Mouse (Mus musculus) E14TG2a.4 (cell line): ENCODE results near the gene Olfr967.
A peak's percentile ranks its signal among the peaks of the same experiment; 100 is the strongest.
"Not testable (repeated sequence)": the region's sequence is repeated elsewhere in the genome, so short reads cannot be mapped to it uniquely, and the experiment has no call there.

Experiments
- H3K27me3 ChIP-seq: 2 replicates; pipeline ENCODE4 v1.6.1; 2014; ENCODE audit warnings: low read length, control low read depth; ENCODE audit not compliant: insufficient read depth
- H3K36me3 ChIP-seq: 2 replicates; pipeline ENCODE4 v1.6.1; 2014; ENCODE audit warnings: low read length, control low read depth; ENCODE audit not compliant: insufficient read depth
- H3K4me1 ChIP-seq: replicated peaks from 2 replicates; pipeline ENCODE4 v1.6.1; 2014; ENCODE audit warnings: low read depth, low read length, control low read depth
- H3K4me3 ChIP-seq: replicated peaks from 2 replicates; pipeline ENCODE4 v1.5.1; 2014; ENCODE audit warnings: mild to moderate bottlenecking, low read length
- H3K9me3 ChIP-seq: 2 replicates; pipeline ENCODE4 v1.6.1; 2014; ENCODE audit warnings: low read length, control low read depth
- CTCF ChIP-seq: conservative IDR thresholded peaks from 2 replicates; pipeline ENCODE4 v1.5.1; 2014; ENCODE audit warnings: low read length
- NANOG ChIP-seq: IDR thresholded peaks from 2 replicates; pipeline ENCODE4 v1.6.1; 2014; ENCODE audit warnings: borderline replicate concordance, low read length, mixed read lengths
- POU5F1 ChIP-seq: IDR thresholded peaks from 2 replicates; pipeline ENCODE4 v1.6.1; 2014; ENCODE audit warnings: low read length, borderline replicate concordance

Gene Olfr967

DNA sequence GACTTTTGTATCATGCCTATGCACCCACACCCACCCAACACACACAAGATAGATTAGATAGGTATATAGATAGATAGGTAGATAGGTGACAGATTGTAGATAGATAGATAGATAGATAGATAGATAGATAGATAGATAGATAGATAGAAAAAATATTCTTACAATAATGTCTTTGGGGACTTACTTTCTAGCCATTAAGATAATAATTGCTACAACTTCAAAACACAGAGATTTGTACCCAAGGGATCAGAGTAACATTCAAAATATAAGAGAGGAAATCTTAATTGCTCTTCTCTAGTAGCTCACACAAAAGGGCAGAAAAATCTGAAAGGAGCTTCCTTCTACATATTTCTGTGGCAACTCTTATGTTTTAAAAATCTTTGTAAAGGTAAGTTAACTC is at the start of gene Olfr967:
Gene Olfr967, plus strand, starts transcription at position 301 of the 400 bp plus-strand sequence.
- TF ChIP-seq NANOG (no peak), CTCF (no peak), POU5F1 (no peak)
- Histone ChIP-seq H3K36me3 (no peaks in the 10 kb centered on the region), H3K4me3 (no peak within 1 kb of the TSS), H3K9me3 (peaks cover 8% of the 10 kb centered on the region; the same call in 1 of the 2 replicates), H3K4me1 (no peaks in the 10 kb centered on the region), H3K27me3 (no peaks in the 10 kb centered on the region)

GRCm38 (mm10) chr9:39701123-39701522 is 44.9 kb upstream of the Olfr967 start:
- not testable (repeated sequence) for H3K4me3 ChIP-seq, H3K36me3 ChIP-seq, H3K4me1 ChIP-seq, H3K27me3 ChIP-seq
- peaks cover 51% of the 10 kb centered on the region for H3K9me3 ChIP-seq

GRCm38 (mm10) chr9:39707017-39707416 is 39.0 kb upstream of the Olfr967 start, which contains the start of gene Olfr149:
Gene Olfr149 (minus strand): TSS chr9:39707117.
- peaks cover 20% of the 10 kb centered on the region for H3K9me3 ChIP-seq
- no peaks in the 10 kb centered on the region for H3K27me3 ChIP-seq
- H3K4me3 ChIP-seq: no peak within 1 kb of the TSS
- H3K4me1 ChIP-seq: no peaks in the 10 kb centered on the region
- TF ChIP-seq POU5F1 (no peak), CTCF (no peak), NANOG (no peak)
- peaks cover 2% of the 10 kb centered on the region; the same call in 1 of the 2 replicates for H3K36me3 ChIP-seq

- peaks cover 2% of the 10 kb centered on the region; the same call in 1 of the 2 replicates for H3K9me3 ChIP-seq
- TF ChIP-seq CTCF (no peak), NANOG (no peak), POU5F1 (no peak)
- no peaks in the 10 kb centered on the region for H3K4me1 ChIP-seq
- no peaks in the 10 kb centered on the region for H3K36me3 ChIP-seq
- no peaks in the 10 kb centered on the region for H3K27me3 ChIP-seq
- H3K4me3 ChIP-seq: no peak overlapping the region
Observed at GRCm38 (mm10) chr9:39708958-39709357, 37.1 kb upstream of the Olfr967 start.

- H3K4me1 ChIP-seq: no peaks in the 10 kb centered on the region
- H3K4me3 ChIP-seq: no peak within 1 kb of the TSS
- TF ChIP-seq POU5F1 (no peak), NANOG (no peak), CTCF (no peak)
- H3K9me3 ChIP-seq: no peaks in the 10 kb centered on the region
- no peaks in the 10 kb centered on the region for H3K36me3 ChIP-seq
- H3K27me3 ChIP-seq: no peaks in the 10 kb centered on the region
Observed at GRCm38 (mm10) chr9:39711053-39711452, 35.0 kb upstream of the Olfr967 start, which contains the start of gene Olfr965. Gene Olfr965 (plus strand): TSS chr9:39711353.

- H3K4me3 ChIP-seq: no peak within 1 kb of the TSS
- no peaks in the 10 kb centered on the region for H3K4me1 ChIP-seq
- no peak for TF ChIP-seq POU5F1
- no peaks in the 10 kb centered on the region for H3K9me3 ChIP-seq
- no peaks in the 10 kb centered on the region for H3K27me3 ChIP-seq
- no peaks in the 10 kb centered on the region for H3K36me3 ChIP-seq
Observed at GRCm38 (mm10) chr9:39730678-39731077, 15.4 kb upstream of the Olfr967 start, which contains the start of gene Olfr150. Gene Olfr150 (plus strand): TSS chr9:39730978.

- Histone ChIP-seq H3K4me3 (no peak overlapping the region), H3K4me1 (peaks cover 6% of the 10 kb centered on the region; the same call in 1 of the 2 replicates), H3K36me3 (no peaks in the 10 kb centered on the region), H3K27me3 (no peaks in the 10 kb centered on the region), H3K9me3 (peaks cover 19% of the 10 kb centered on the region; the same call in 1 of the 2 replicates)
- TF ChIP-seq POU5F1 (no peak), CTCF (no peak), NANOG (0 out of 2 replicates have a peak, but pooled peaks have one; percentile 4)
Observed at GRCm38 (mm10) chr9:39740741-39741140, 5.3 kb upstream of the Olfr967 start.

DNA sequence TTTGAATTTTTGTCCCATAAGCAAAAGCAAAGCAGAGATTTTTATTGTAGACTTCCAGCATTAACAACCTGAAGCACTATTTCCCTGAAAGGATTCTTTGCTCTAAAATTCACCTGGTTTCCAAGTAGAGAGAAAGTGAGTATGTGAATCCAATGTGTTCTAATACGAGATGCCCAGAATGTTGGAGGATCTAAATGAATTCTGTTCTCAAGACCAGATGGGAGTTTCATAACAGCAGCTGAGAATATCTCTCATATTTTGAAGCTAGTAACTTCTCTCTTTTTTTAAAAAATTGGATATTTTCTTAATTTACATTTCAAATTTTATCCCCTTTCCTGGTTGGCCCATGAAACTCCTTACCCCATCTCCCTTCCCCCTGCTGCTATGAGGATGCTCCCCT is 379 bp downstream of the Olfr967 start:
- Histone ChIP-seq H3K9me3 (peaks cover 8% of the 10 kb centered on the region; the same call in 1 of the 2 replicates), H3K4me3 (no peak overlapping the region), H3K4me1 (no peaks in the 10 kb centered on the region), H3K27me3 (no peaks in the 10 kb centered on the region), H3K36me3 (no peaks in the 10 kb centered on the region)
- no peak for TF ChIP-seq POU5F1
- no peak for TF ChIP-seq CTCF
- no peak for TF ChIP-seq NANOG

DNA sequence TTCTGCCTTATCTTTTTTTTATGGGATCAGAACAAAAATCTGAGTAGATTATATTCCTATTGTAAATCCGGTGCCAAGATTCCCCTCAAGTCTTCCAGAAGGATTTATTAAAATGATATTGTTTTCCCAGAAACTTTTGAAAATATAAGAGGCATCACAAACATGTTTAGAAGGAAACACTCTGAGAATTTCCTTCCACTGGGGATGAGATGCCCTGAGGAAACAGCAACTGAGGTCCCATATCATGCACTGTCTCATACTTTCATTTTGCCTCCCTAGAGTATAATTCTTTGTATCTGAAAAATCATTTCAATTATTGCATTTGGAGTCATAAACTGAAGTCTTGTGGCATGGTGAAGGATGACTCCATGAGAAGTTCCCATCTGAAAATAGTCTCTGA is 37.1 kb downstream of the Olfr967 start, which contains the start of gene Olfr968:
Gene Olfr968, minus strand, starts transcription at position 101 of the 400 bp plus-strand sequence.
- H3K27me3 ChIP-seq: no peaks in the 10 kb centered on the region
- no peaks in the 10 kb centered on the region for H3K36me3 ChIP-seq
- TF ChIP-seq NANOG: no peak
- TF ChIP-seq CTCF: no peak
- TF ChIP-seq POU5F1: no peak
- no peaks in the 10 kb centered on the region for H3K4me1 ChIP-seq
- H3K9me3 ChIP-seq: no peaks in the 10 kb centered on the region
- no peak within 1 kb of the TSS for H3K4me3 ChIP-seq
